ENCODE assay signal across 16 mouse cellular contexts in genomic region chr9:16014115-16014514, GRCm38 (mm10).
DNase-seq lines count a peak whose midpoint lies in the region; ATAC-seq lines count a peak whose summit lies in the region.
"Had no signal": no experiment of that assay in that cellular context is flagged by ENCODE, and none has a peak within 500 bp of the region (broad histone marks: within the 10 kb centered on the region; RNA-seq: fewer than 3 reads in every experiment).

No protein-coding gene starts in this region.

- no peak overlapping the region for H3K4me2 ChIP-seq in hindbrain, embryonic 14.5 days (replicated peaks)
- no peak overlapping the region for H3K4me2 ChIP-seq in hindbrain, embryonic 12.5 days (replicated peaks)
- no peak overlapping the region for H3K4me2 ChIP-seq in hindbrain, embryonic 16.5 days (ENCODE audit: low read length)
- H3K4me2 ChIP-seq: embryonic facial prominence, embryonic 12.5 days; stomach, embryonic 15.5 days had no signal

- H3K27me3 ChIP-seq in hindbrain, embryonic 14.5 days (ENCODE audit: control insufficient read depth, insufficient read depth, low read length): no peaks in the 10 kb centered on the region
- no peaks in the 10 kb centered on the region for H3K27me3 ChIP-seq in hindbrain, embryonic 12.5 days
- no peaks in the 10 kb centered on the region for H3K27me3 ChIP-seq in hindbrain, embryonic 16.5 days (replicated peaks; ENCODE audit: control insufficient read depth, insufficient read depth, low read length)
- H3K27me3 ChIP-seq: embryonic facial prominence, embryonic 12.5 days; stomach, embryonic 15.5 days had no signal

- no peaks in the 10 kb centered on the region for H3K4me1 ChIP-seq in hindbrain, embryonic 14.5 days (replicated peaks; ENCODE audit: control insufficient read depth, insufficient read depth, low read length)
- no peaks in the 10 kb centered on the region for H3K4me1 ChIP-seq in hindbrain, embryonic 12.5 days
- no peaks in the 10 kb centered on the region for H3K4me1 ChIP-seq in hindbrain, embryonic 16.5 days (ENCODE audit: control insufficient read depth, insufficient read depth, low read depth, low read length)
- H3K4me1 ChIP-seq: embryonic facial prominence, embryonic 12.5 days; stomach, embryonic 15.5 days had no signal

- no peak overlapping the region for H3K4me3 ChIP-seq in hindbrain, embryonic 14.5 days (replicated peaks; ENCODE audit: low read length)
- H3K4me3 ChIP-seq in hindbrain, embryonic 12.5 days: no peak overlapping the region
- H3K4me3 ChIP-seq in hindbrain, embryonic 16.5 days (ENCODE audit: low read length): no peak overlapping the region
- H3K4me3 ChIP-seq: embryonic facial prominence, embryonic 12.5 days; stomach, embryonic 15.5 days had no signal

- no peaks in the 10 kb centered on the region; the same call in 1 of the 2 replicates for H3K36me3 ChIP-seq in hindbrain, embryonic 14.5 days (replicated peaks; ENCODE audit: control insufficient read depth, insufficient read depth)
- peaks cover 1% of the 10 kb centered on the region; the same call in 1 of the 2 replicates for H3K36me3 ChIP-seq in hindbrain, embryonic 12.5 days
- H3K36me3 ChIP-seq in hindbrain, embryonic 16.5 days (ENCODE audit: control insufficient read depth, insufficient read depth, low read length): no peaks in the 10 kb centered on the region
- H3K36me3 ChIP-seq: embryonic facial prominence, embryonic 12.5 days; stomach, embryonic 15.5 days had no signal

- H3K27ac ChIP-seq in hindbrain, embryonic 14.5 days: no peak overlapping the region
- H3K27ac ChIP-seq in hindbrain, embryonic 12.5 days: no peak overlapping the region
- H3K27ac ChIP-seq in hindbrain, embryonic 16.5 days (ENCODE audit: low read depth, low read length): no peak overlapping the region
- H3K27ac ChIP-seq: embryonic facial prominence, embryonic 12.5 days; stomach, embryonic 15.5 days had no signal

- DNase-seq in hindbrain, embryonic 14.5 days (ENCODE audit: low spot score): no peak
- DNase-seq in ovary, adult 18-20 months (ENCODE audit: low spot score): peak; percentile 2
- DNase-seq in ovary, postnatal 36 days (ENCODE audit: low spot score): no peak
- peak; percentile 12 for DNase-seq in embryo, embryonic 10.5 days (ENCODE audit: low spot score)
- DNase-seq in heart, adult 9 months (ENCODE audit: low spot score in 2 of 2): no peak
- no peak for DNase-seq in frontal cortex, postnatal 36 days (ENCODE audit: low spot score in 2 of 2)
- DNase-seq: adrenal gland, postnatal 36 days; cerebellum, adult 11 months; heart, adult 11 months; kidney, adult 11 months; kidney, postnatal 36 days; thymus, postnatal 14 days had no signal

- peak; percentile 53; the same call in 1 of the 2 replicates for ATAC-seq in hindbrain, embryonic 14.5 days (ENCODE audit: low FRiP score)
- no peak for ATAC-seq in hindbrain, embryonic 12.5 days (ENCODE audit: low FRiP score)
- peak; percentile 82 for ATAC-seq in hindbrain, embryonic 16.5 days

- H3K9me3 ChIP-seq in hindbrain, embryonic 14.5 days (ENCODE audit: control insufficient read depth, low read length): 0 out of 2 replicates have a peak, but pooled peaks cover 4% of the 10 kb centered on the region
- H3K9me3 ChIP-seq in hindbrain, embryonic 12.5 days (replicated peaks): no peaks in the 10 kb centered on the region
- H3K9me3 ChIP-seq in hindbrain, embryonic 16.5 days (ENCODE audit: control insufficient read depth, low read length): 0 out of 2 replicates have a peak, but pooled peaks cover under 1% of the 10 kb centered on the region
- H3K9me3 ChIP-seq: embryonic facial prominence, embryonic 12.5 days; stomach, embryonic 15.5 days had no signal

- WGBS in hindbrain, embryonic 14.5 days: 12% methylated on average over 2 of the region's 2 CpGs
- 16% methylated on average over 2 of the region's 2 CpGs for WGBS in hindbrain, embryonic 12.5 days
- 5% methylated on average over 2 of the region's 2 CpGs for WGBS in hindbrain, embryonic 16.5 days

- H3K9ac ChIP-seq in hindbrain, embryonic 14.5 days: no peak overlapping the region
- H3K9ac ChIP-seq in hindbrain, embryonic 12.5 days: no peak overlapping the region
- no peak overlapping the region for H3K9ac ChIP-seq in hindbrain, embryonic 16.5 days (ENCODE audit: low read depth, low read length)
- H3K9ac ChIP-seq: embryonic facial prominence, embryonic 12.5 days; stomach, embryonic 15.5 days had no signal

Comparison
In these comparisons a context has a peak if more than half of its experiments do, and no peak if none do; other contexts are left out.
1. DNase-seq: peak in ovary, adult 18-20 months (single experiment) and embryo, embryonic 10.5 days (single experiment); none in hindbrain, embryonic 14.5 days (single experiment), ovary, postnatal 36 days (single experiment), heart, adult 9 months (0 of 2) and frontal cortex, postnatal 36 days (0 of 2).